ENCODE assay signal across 31 mouse cellular contexts in genomic region chr5:15803583-15803982, GRCm38 (mm10).
DNase-seq lines count a peak whose midpoint lies in the region; ATAC-seq lines count a peak whose summit lies in the region.
"Had no signal": no experiment of that assay in that cellular context is flagged by ENCODE, and none has a peak within 500 bp of the region (broad histone marks: within the 10 kb centered on the region; RNA-seq: fewer than 3 reads in every experiment).

No protein-coding gene starts in this region.

- no peak overlapping the region for H3K4me2 ChIP-seq in forebrain, embryonic 11.5 days (ENCODE audit: low read depth, low read length, severe bottlenecking)
- no peak overlapping the region for H3K4me2 ChIP-seq in midbrain, embryonic 14.5 days (ENCODE audit: low read length)
- H3K4me2 ChIP-seq in midbrain, embryonic 13.5 days (replicated peaks) = no peak overlapping the region
- H3K4me2 ChIP-seq: embryonic facial prominence, embryonic 13.5 days; forebrain, embryonic 13.5 days; heart, embryonic 15.5 days; hindbrain, embryonic 12.5 days; liver, embryonic 12.5 days; neural tube, embryonic 15.5 days had no signal

- no peaks in the 10 kb centered on the region for H3K27me3 ChIP-seq in forebrain, embryonic 11.5 days (ENCODE audit: control insufficient read depth, insufficient read depth, low read length)
- H3K27me3 ChIP-seq in forebrain, embryonic 10.5 days (ENCODE audit: poor library complexity, severe bottlenecking) = no peaks in the 10 kb centered on the region
- H3K27me3 ChIP-seq in midbrain, embryonic 14.5 days (ENCODE audit: control insufficient read depth, insufficient read depth, low read length) = no peaks in the 10 kb centered on the region
- H3K27me3 ChIP-seq in midbrain, embryonic 13.5 days = no peaks in the 10 kb centered on the region
- H3K27me3 ChIP-seq in embryonic facial prominence, embryonic 10.5 days (replicated peaks; ENCODE audit: low read depth, poor library complexity, severe bottlenecking) = no peaks in the 10 kb centered on the region
- H3K27me3 ChIP-seq: embryonic facial prominence, embryonic 13.5 days; forebrain, embryonic 13.5 days; heart, embryonic 15.5 days; hindbrain, embryonic 12.5 days; liver, embryonic 12.5 days; neural tube, embryonic 15.5 days had no signal

- 75% methylated on average over 5 of the region's 5 CpGs for WGBS in forebrain, embryonic 11.5 days
- 78% methylated on average over 5 of the region's 5 CpGs for WGBS in forebrain, embryonic 10.5 days
- WGBS in midbrain, embryonic 14.5 days = 48% methylated on average over 5 of the region's 5 CpGs
- WGBS in midbrain, embryonic 13.5 days = 53% methylated on average over 5 of the region's 5 CpGs
- WGBS in embryonic facial prominence, embryonic 10.5 days = 85% methylated on average over 5 of the region's 5 CpGs

- H3K9me3 ChIP-seq in forebrain, embryonic 11.5 days (ENCODE audit: control insufficient read depth, low read length) = no peaks in the 10 kb centered on the region
- 0 out of 2 replicates have a peak, but pooled peaks cover 4% of the 10 kb centered on the region for H3K9me3 ChIP-seq in forebrain, embryonic 10.5 days
- peaks cover 4% of the 10 kb centered on the region; the same call in 1 of the 2 replicates for H3K9me3 ChIP-seq in midbrain, embryonic 14.5 days (ENCODE audit: control insufficient read depth, low read length)
- H3K9me3 ChIP-seq in midbrain, embryonic 13.5 days = 0 out of 2 replicates have a peak, but pooled peaks cover 3% of the 10 kb centered on the region
- H3K9me3 ChIP-seq in embryonic facial prominence, embryonic 10.5 days = peaks cover 9% of the 10 kb centered on the region; the same call in 1 of the 2 replicates
- H3K9me3 ChIP-seq: G1E; heart, embryonic 10.5 days; heart, embryonic 15.5 days; hindbrain, embryonic 12.5 days; liver, embryonic 12.5 days; neural tube, embryonic 15.5 days had no signal

- no peak for ATAC-seq in forebrain, embryonic 11.5 days (replicated peaks; ENCODE audit: low FRiP score)
- ATAC-seq in midbrain, embryonic 14.5 days (ENCODE audit: low FRiP score, low TSS enrichment) = no peak
- ATAC-seq in midbrain, embryonic 13.5 days = no peak
- ATAC-seq in megakaryocyte-erythroid progenitor cell, adult 5-6 weeks (replicated peaks; ENCODE audit: low FRiP score, low TSS enrichment, poor library complexity, severe bottlenecking) = no peak
- ATAC-seq: forebrain, embryonic 13.5 days; intestine, embryonic 16.5 days; liver, embryonic 12.5 days; liver, postnatal 0 days; lung, postnatal 0 days had no signal

- H3K4me3 ChIP-seq in forebrain, embryonic 11.5 days (ENCODE audit: low read depth, low read length) = no peak overlapping the region
- no peak overlapping the region for H3K4me3 ChIP-seq in forebrain, embryonic 10.5 days
- H3K4me3 ChIP-seq in midbrain, embryonic 14.5 days (replicated peaks; ENCODE audit: low read depth, low read length) = no peak overlapping the region
- no peak overlapping the region for H3K4me3 ChIP-seq in midbrain, embryonic 13.5 days (replicated peaks)
- H3K4me3 ChIP-seq in embryonic facial prominence, embryonic 10.5 days = no peak overlapping the region
- H3K4me3 ChIP-seq: embryonic facial prominence, embryonic 13.5 days; erythroblast, embryonic 14.5 days; forebrain, embryonic 13.5 days; heart, embryonic 10.5 days; heart, embryonic 15.5 days; hindbrain, embryonic 12.5 days; liver, embryonic 12.5 days; neural tube, embryonic 15.5 days had no signal

- no peaks in the 10 kb centered on the region for H3K36me3 ChIP-seq in forebrain, embryonic 11.5 days (ENCODE audit: control insufficient read depth, insufficient read depth, low read length)
- H3K36me3 ChIP-seq in forebrain, embryonic 10.5 days (replicated peaks) = no peaks in the 10 kb centered on the region
- no peaks in the 10 kb centered on the region for H3K36me3 ChIP-seq in midbrain, embryonic 14.5 days (ENCODE audit: control insufficient read depth, insufficient read depth, low read length)
- no peaks in the 10 kb centered on the region for H3K36me3 ChIP-seq in midbrain, embryonic 13.5 days
- no peaks in the 10 kb centered on the region for H3K36me3 ChIP-seq in embryonic facial prominence, embryonic 10.5 days (replicated peaks)
- H3K36me3 ChIP-seq: embryonic facial prominence, embryonic 13.5 days; G1E; heart, embryonic 10.5 days; heart, embryonic 15.5 days; hindbrain, embryonic 12.5 days; liver, embryonic 12.5 days; neural tube, embryonic 15.5 days had no signal

- H3K4me1 ChIP-seq in forebrain, embryonic 11.5 days (replicated peaks; ENCODE audit: control insufficient read depth, insufficient read depth, low read length) = no peaks in the 10 kb centered on the region
- no peaks in the 10 kb centered on the region for H3K4me1 ChIP-seq in forebrain, embryonic 10.5 days
- no peaks in the 10 kb centered on the region for H3K4me1 ChIP-seq in midbrain, embryonic 14.5 days (ENCODE audit: control insufficient read depth, insufficient read depth, low read length)
- no peaks in the 10 kb centered on the region for H3K4me1 ChIP-seq in midbrain, embryonic 13.5 days (replicated peaks)
- no peaks in the 10 kb centered on the region for H3K4me1 ChIP-seq in embryonic facial prominence, embryonic 10.5 days
- H3K4me1 ChIP-seq: embryonic facial prominence, embryonic 13.5 days; forebrain, embryonic 13.5 days; heart, embryonic 10.5 days; heart, embryonic 15.5 days; hindbrain, embryonic 12.5 days; liver, embryonic 12.5 days; neural tube, embryonic 15.5 days had no signal

- no peak overlapping the region for H3K9ac ChIP-seq in forebrain, embryonic 11.5 days (ENCODE audit: low read length)
- H3K9ac ChIP-seq in midbrain, embryonic 14.5 days (replicated peaks; ENCODE audit: low read length) = no peak overlapping the region
- no peak overlapping the region for H3K9ac ChIP-seq in midbrain, embryonic 13.5 days (replicated peaks)
- H3K9ac ChIP-seq: embryonic facial prominence, embryonic 13.5 days; forebrain, embryonic 13.5 days; heart, embryonic 15.5 days; hindbrain, embryonic 12.5 days; liver, embryonic 12.5 days; liver, postnatal 0 days; neural tube, embryonic 15.5 days had no signal

- no peak overlapping the region for H3K27ac ChIP-seq in forebrain, embryonic 11.5 days (ENCODE audit: low read depth, low read length)
- no peak overlapping the region for H3K27ac ChIP-seq in forebrain, embryonic 10.5 days
- H3K27ac ChIP-seq in midbrain, embryonic 14.5 days (replicated peaks; ENCODE audit: low read depth, low read length) = no peak overlapping the region
- no peak overlapping the region for H3K27ac ChIP-seq in midbrain, embryonic 13.5 days
- H3K27ac ChIP-seq in embryonic facial prominence, embryonic 10.5 days (replicated peaks) = no peak overlapping the region
- H3K27ac ChIP-seq: embryonic facial prominence, embryonic 13.5 days; forebrain, embryonic 13.5 days; heart, embryonic 10.5 days; heart, embryonic 15.5 days; hindbrain, embryonic 12.5 days; kidney, postnatal 0 days; liver, embryonic 12.5 days; macrophage; neural tube, embryonic 15.5 days; stomach, postnatal 0 days had no signal

- peak; percentile 49 for DNase-seq in forebrain, embryonic 11.5 days (ENCODE audit: low spot score)
- no peak for DNase-seq in forebrain, embryonic 10.5 days (ENCODE audit: extremely low spot score, low spot score)
- DNase-seq in midbrain, embryonic 14.5 days = peak; percentile 12
- DNase-seq in R1 (ENCODE audit: low read depth, low spot score) = peak; percentile 4
- DNase-seq in embryonic facial prominence, embryonic 10.5 days (ENCODE audit: low spot score) = peak; percentile 13
- DNase-seq: adrenal gland, postnatal 14 days; cerebellum, adult 11-12 months; cerebellum, adult 9-11 months; gastrocnemius, postnatal 14 days; kidney, adult 8-10 months; kidney, postnatal 4 days; left cerebral cortex, postnatal 4 days; liver, postnatal 0 days; right cerebral cortex, adult 18-20 months; spleen, adult 18-20 months had no signal
